Mouse (Mus musculus): ENCODE data around the gene Ripk3.

GRCm38 (mm10) chr14:55825216-55826051, 36.8 kb upstream of the Ripk3 start:
- TF ChIP-seq POLR2A (IDR thresholded peaks at IDR 0.05; ENCODE audit: low read depth, low read length), result no peak
- TF ChIP-seq CTCF (conservative IDR thresholded peaks at IDR 0.05 in 1 of 2, IDR thresholded peaks at IDR 0.05 in 1 of 2; ENCODE audit: low read depth in 2 of 2, low read length in 2 of 2), result no peak
